In the genomic region with DNA sequence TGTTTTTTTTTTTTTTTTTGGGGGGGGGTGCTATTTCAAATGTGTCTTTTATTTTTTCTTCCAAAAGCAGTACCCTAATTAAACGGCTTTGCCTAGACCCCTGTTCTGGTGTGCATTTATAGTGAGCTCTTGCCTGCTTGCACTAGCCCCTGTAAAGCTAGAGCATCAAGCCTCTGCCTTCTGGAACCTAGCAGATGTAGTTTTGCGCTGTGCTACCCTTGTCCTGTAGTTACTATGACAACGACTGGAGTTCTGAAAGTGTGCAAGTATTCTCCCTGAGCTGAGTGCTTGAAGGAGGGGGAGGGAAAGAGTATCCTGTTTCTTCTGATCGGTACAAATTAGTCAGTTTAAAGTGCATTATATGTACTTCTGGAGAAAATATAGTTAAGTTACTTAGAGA, we compare ENCODE assay signal across 20 mouse cellular contexts. TPM values are rescaled to one million over a fixed set of nuclear protein-coding genes. Genes with fewer than 3 reads are reported as not detected.
DNase-seq lines count a peak whose midpoint lies in the region; ATAC-seq and TF ChIP-seq lines count a peak whose summit lies in the region.
"Had no signal": no experiment of that assay in that cellular context is flagged by ENCODE, and none has a peak within 500 bp of the region (broad histone marks: within the 10 kb centered on the region; RNA-seq: fewer than 3 reads in every experiment).

No protein-coding gene starts in this region.

- no peak overlapping the region for H3K4me3 ChIP-seq in embryonic facial prominence, embryonic 11.5 days (ENCODE audit: low read depth, low read length)
- no peak overlapping the region for H3K4me3 ChIP-seq in lung, adult 2 months (replicated peaks; ENCODE audit: extremely low read depth, low read depth, low read length)
- H3K4me3 ChIP-seq: layer of hippocampus, adult 2 months; liver, embryonic 12.5 days; megakaryocyte, embryonic 14.5 days had no signal

- H3K36me3 ChIP-seq in embryonic facial prominence, embryonic 11.5 days (replicated peaks; ENCODE audit: control insufficient read depth, insufficient read depth, low read depth, low read length) = no peaks in the 10 kb centered on the region

- H3K9me3 ChIP-seq in embryonic facial prominence, embryonic 11.5 days (replicated peaks; ENCODE audit: control insufficient read depth, low read length) = no peaks in the 10 kb centered on the region
- H3K9me3 ChIP-seq: liver, embryonic 12.5 days; megakaryocyte, embryonic 14.5 days had no signal

- no peaks in the 10 kb centered on the region for H3K27me3 ChIP-seq in embryonic facial prominence, embryonic 11.5 days (ENCODE audit: control insufficient read depth, insufficient read depth, low read length)
- H3K27me3 ChIP-seq: liver, embryonic 12.5 days; megakaryocyte, embryonic 14.5 days had no signal

- no peaks in the 10 kb centered on the region for H3K4me1 ChIP-seq in embryonic facial prominence, embryonic 11.5 days (ENCODE audit: control insufficient read depth, insufficient read depth, low read length)
- H3K4me1 ChIP-seq in lung, adult 2 months (ENCODE audit: control insufficient read depth, insufficient read depth, low read length) = no peaks in the 10 kb centered on the region
- H3K4me1 ChIP-seq: liver, embryonic 12.5 days; megakaryocyte, embryonic 14.5 days had no signal

- TF ChIP-seq POLR2A in lung, adult 2 months (IDR thresholded peaks at IDR 0.05; ENCODE audit: borderline replicate concordance, extremely low read depth, low read depth, low read length) = no peak

- no peak for TF ChIP-seq CTCF in lung, adult 2 months (IDR thresholded peaks at IDR 0.05; ENCODE audit: insufficient read depth, low read length)

- WGBS in embryonic facial prominence, embryonic 11.5 days = 31% methylated on average over 4 of the region's 4 CpGs
- WGBS in lung, adult 2 months = 69% methylated on average over 4 of the region's 4 CpGs

- H3K27ac ChIP-seq in embryonic facial prominence, embryonic 11.5 days (replicated peaks; ENCODE audit: low read depth, low read length) = no peak overlapping the region
- H3K27ac ChIP-seq: layer of hippocampus, adult 2 months; liver, embryonic 12.5 days had no signal

- H3K4me2 ChIP-seq in embryonic facial prominence, embryonic 11.5 days (ENCODE audit: low read depth, low read length) = no peak overlapping the region
- H3K4me2 ChIP-seq: heart, embryonic 11.5 days; liver, embryonic 12.5 days had no signal

- no peak overlapping the region for H3K9ac ChIP-seq in embryonic facial prominence, embryonic 11.5 days (replicated peaks; ENCODE audit: low read length)
- H3K9ac ChIP-seq: liver, embryonic 12.5 days had no signal

- DNase-seq in heart, adult 11 months = peak; percentile 68
- DNase-seq in heart, adult 18-20 months = no peak
- peak; percentile 21 for DNase-seq in R1 (ENCODE audit: low read depth, low spot score)
- peak; percentile 77 for DNase-seq in embryonic facial prominence, embryonic 11.5 days (ENCODE audit: low spot score)
- DNase-seq in mesoderm, embryonic 11.5 days (ENCODE audit: low read depth, low spot score) = peak; percentile 31
- DNase-seq in kidney, postnatal 36 days = no peak
- DNase-seq in lung, adult 2 months = no peak
- no peak for DNase-seq in layer of hippocampus, adult 11-12 months (ENCODE audit: low spot score)
- DNase-seq: adrenal gland, postnatal 25 days; B cell, adult 2 months; cerebellum, postnatal 25 days; heart, postnatal 4 days; kidney, adult 18-20 months; right cerebral cortex, postnatal 25 days; thymus, adult 18-20 months had no signal

- peak; percentile 70; the same call in 1 of the 2 replicates for ATAC-seq in embryonic facial prominence, embryonic 11.5 days (replicated peaks; ENCODE audit: insufficient number of reproducible peaks, low FRiP score, low TSS enrichment, low read depth)
- ATAC-seq: liver, embryonic 12.5 days; lung, postnatal 0 days had no signal

RNA-seq across cellular contexts. Expression of gene Ttc39a, which starts 20.8 kb away (rescaled TPM):
- 1 to 10 TPM; 1.7 to 2.1 TPM for total RNA-seq in heart, adult 18-20 months (2021)
- polyA plus RNA-seq in embryonic facial prominence, embryonic 11.5 days (2014; fragmentation: Nextera tagmentation; extraction: Ambion mirVana) = 4.3 and 4.8 TPM in 2 replicates
- 14.8 and 16.4 TPM in 2 replicates for polyA plus RNA-seq in lung, adult 2 months (2012; rRNA removed)

Comparison
In these comparisons a context has a peak if more than half of its experiments do, and no peak if none do; other contexts are left out.
1. DNase-seq: peak in heart, adult 11 months (single experiment), R1 (single experiment), embryonic facial prominence, embryonic 11.5 days (single experiment) and mesoderm, embryonic 11.5 days (single experiment); none in heart, adult 18-20 months (0 of 2), kidney, postnatal 36 days (0 of 2), lung, adult 2 months (single experiment) and layer of hippocampus, adult 11-12 months (single experiment).